Mouse (Mus musculus) ZHBTc4 (cell line): Measurements from ENCODE around the gene Gclc.
A peak's percentile ranks its signal among the peaks of the same experiment; 100 is the strongest.
"Not testable (repeated sequence)": the region's sequence is repeated elsewhere in the genome, so short reads cannot be mapped to it uniquely, and the experiment has no call there.

Experiments
- DNase-seq: peaks from one replicate; pipeline ENCODE4 v3.0.0-alpha.2; 2011; ENCODE audit warnings: low read depth, low spot score

The Gclc gene

DNA sequence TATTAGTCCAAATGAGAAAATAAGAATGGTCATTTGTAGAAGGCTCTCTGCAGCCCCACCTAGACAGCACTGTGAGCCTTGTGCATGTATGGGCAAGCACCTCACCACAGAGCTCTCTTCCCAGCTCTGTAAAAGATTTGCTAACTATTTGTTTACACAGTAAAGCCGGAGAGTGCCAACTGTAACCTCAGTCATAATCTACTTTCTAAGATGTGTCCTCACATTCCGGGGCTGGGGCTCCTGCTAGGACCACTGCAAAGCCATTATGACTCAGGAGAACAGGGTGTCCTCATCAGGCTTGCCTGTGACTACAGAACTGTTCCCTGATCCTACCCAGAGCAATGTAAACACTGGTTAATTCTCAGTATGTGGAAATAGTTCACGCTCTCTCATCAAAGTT is 9.5 kb upstream of the Gclc start:
- DNase-seq: no peak

DNA sequence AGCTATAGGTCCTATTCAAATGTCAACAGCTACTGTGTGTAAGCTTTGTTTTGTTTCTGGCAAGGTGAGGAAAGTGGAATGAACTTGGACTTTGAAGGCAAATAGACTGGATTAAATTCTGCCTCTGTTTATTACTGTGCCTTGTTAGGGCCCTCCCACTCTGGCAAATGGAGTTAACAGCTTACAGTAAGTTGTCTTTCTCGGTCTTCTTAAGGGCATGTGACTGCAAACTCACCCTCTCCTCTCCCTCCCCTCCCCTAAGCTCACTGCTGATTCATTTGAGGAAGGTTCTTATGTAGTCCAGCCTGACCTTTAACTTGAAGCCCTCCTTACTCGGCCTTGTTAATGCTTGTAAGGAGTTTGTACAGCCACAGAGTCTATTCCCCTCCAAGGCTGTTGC is 8.0 kb upstream of the Gclc start:
- DNase-seq: no peak

DNA sequence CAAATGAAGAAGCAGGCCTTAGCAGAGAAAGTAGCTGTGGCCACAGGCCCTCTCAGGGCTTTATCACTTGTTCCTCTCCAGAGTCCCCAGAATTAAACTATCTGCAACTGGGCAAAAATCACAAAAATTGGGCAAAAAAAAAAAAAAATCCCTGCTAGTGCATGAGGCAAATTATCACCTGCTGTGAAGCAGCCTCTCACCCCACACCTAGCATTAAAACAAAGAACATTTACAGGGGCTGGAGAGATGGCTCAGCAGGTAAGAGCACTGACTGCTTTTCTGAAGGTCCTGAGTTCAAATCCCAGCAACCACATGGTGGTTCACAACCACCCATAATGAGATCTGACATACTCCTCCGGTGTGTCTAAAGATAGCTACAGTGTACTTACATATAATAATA is 6.0 kb upstream of the Gclc start:
- DNase-seq: not testable (repeated sequence)

DNA sequence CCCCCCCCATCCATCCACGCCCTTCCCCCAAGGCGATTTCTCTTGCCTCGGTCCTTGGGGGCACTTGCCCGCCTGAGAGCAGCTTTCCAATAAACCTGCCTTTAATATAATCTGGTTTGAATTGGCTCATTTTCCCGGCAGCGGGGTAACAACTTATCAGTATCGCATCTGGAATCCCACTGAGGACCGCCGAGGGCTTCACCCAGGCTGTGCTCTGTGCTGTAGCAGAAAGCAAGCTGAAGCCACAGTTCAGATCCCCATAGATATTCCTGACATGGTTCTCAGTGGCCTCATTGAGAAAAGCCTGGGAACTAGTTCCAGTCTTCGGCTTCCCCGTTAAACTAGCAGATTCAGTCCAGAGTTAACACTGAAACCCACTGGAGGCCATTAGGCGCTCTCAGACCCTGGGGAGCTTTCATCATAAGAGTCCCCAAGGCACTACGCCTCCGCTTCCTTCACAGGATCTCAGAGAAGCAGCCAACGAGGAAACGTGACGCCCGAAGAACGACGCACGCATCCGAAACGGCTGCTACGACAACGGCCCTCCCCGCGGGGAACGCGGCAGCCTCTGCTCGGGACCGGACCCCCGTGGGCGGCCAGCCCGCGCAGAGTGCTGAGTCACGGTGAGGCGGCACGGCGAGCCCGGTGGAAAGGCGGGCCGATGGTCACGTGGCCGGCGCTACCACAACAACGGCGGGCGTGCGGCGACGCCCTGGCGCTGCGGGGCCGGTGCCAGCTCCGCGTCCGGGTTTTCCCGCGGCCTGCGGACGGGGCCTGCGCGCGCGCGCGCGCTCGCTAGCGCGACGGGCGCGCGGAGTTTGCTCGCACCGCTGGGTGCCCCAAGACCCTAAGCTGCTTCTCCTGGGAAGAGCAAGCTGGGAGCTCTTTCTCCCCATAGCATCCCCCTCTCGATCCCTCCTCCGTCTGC is 3.9 kb upstream of the Gclc start:
- DNase-seq: peak; percentile 91

DNA sequence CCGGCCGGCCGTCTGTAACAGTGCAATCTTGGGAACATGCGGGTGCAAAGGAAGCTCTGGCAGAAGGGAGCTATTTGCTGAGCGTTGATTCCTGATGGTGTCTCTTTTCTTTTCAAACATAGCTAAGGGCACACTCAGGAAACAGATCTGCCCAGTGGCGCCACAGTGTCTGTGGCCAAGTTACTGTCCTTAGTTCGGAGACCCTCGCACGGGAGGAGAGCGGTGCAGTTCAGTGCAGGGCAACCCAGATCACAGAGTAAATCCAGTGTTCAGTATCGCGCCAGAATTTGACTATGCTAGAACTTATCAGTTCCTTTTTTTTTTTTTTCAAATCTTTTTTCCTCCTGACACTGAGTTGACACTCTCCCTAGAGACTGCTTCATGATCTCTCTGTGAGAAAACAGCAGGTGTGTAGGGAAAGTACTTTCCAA is 3.2 kb upstream of the Gclc start:
- no peak for DNase-seq

DNA sequence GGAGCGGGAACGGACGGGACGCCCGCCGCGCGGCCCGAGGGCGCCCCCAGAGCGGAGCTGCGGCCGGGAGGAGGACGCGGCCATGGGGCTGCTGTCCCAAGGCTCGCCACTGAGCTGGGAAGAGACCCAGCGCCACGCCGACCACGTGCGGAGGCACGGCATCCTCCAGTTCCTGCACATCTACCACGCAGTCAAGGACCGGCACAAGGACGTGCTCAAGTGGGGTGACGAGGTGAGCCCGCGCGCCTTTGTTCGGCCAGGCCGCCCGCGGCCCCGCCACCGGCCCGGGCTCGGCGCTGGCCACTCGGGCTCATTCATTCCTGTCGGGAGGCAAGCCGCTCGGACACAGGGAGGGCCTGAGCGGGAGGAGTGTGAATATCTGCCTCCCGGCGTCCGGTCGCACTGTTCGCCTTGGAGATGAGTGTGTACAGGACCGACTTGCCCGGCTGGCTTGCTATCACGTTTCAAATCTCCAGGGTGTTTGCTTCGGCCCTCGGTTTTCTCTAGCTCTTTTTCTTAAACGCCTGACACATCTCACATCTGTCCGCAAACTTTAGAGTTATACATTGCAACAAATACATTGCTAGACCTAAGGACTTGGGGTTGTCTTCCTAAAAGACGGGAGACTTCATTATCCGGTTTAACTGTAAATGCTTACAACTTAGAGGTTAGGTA is 530 bp downstream of the Gclc start:
- DNase-seq: peak; percentile 71

DNA sequence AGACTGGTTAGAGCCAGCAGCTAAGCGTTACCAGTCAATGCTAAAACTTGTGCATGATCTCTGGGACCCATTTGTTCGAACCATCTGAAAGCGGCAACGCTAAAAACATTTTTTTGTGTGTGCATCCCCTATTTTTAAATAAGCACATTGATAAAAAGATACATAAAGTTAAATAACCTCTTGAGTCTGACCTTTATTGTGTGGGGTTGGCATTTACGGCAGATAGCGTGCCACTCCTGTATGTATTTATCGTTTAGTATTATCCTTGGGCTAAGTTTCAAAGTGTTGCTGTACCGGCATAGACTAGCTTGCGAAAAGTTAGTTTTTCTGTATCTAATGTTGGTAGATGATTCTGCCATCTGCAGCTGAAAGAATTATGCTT is 1.1 kb downstream of the Gclc start:
- DNase-seq: no peak

DNA sequence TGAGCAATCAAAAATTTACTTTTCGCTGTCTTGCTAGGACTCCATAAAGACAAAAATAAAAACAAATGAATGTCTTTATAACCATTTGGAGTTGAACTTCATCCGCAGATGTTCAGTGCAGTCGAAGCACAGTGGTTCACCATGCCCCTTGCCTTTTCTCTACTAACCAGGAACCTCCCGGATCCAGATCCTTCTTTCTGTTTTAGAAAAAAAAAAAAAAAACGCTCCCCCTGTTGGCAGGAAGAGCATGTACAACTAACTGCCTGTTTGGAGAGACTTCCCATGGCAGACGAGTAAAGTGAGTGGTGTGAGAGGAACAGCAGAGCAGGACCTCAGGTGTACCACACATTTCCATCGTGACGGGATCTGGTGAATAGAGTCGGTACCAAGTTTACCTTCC is 1.7 kb downstream of the Gclc start:
- peak; percentile 74 for DNase-seq

DNA sequence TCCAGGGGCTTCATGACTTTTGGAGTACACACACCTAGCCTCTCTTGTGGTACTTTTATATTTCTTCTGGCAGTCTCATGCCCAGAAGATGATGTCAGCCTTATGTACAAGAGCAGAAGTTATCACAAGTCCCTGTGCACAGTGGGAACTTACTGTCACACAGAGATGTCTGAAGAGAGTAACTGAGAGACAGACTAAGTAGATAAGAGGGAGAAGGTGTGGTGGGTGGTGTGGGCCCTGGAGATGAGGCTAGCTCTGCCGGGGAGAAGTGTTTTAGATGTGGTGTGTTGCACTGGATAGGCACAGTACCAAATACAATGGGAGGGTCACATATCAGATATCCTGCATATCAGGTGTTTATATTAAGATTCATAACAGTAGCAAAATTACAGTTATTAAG is 3.0 kb downstream of the Gclc start:
- no peak for DNase-seq

DNA sequence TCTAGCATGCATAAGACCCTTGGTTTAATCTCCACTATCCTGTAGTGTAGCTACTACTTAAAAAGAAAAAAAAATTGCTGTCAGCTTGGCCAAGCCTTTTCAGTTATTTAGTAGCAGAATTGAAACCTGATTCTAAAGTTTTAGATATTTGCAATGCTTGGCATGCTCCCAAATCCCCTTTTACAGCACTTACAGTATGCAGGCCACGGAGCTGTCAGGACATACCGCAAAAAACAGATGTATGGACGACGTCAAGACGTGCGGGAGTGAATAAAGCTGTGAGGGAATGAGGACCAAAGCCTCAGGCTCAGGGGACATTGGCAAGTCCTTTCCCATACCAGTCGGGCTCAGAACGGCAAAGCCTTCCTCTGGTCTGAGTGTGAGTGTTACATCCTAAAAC is 4.1 kb downstream of the Gclc start:
- DNase-seq: no peak

DNA sequence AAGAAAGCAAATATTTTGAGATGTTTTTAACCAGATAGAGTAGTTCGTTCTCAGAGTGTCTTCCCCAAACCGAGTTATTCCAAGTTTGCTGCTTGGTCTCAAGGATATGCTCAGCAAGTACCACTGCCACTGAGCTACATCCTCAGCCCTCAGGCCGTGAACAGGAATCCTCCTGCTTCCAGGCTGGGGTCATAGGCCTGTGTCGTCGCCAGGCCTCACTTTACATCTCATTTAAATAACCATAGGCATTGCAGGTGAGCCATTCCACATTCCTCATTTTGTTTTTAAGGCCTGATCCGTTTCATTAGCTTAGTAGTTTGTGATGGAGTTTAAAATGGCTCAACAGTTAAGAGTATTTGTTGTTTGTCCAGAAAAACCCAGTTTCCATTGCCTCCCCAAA is 4.8 kb downstream of the Gclc start:
- peak; percentile 87 for DNase-seq

DNA sequence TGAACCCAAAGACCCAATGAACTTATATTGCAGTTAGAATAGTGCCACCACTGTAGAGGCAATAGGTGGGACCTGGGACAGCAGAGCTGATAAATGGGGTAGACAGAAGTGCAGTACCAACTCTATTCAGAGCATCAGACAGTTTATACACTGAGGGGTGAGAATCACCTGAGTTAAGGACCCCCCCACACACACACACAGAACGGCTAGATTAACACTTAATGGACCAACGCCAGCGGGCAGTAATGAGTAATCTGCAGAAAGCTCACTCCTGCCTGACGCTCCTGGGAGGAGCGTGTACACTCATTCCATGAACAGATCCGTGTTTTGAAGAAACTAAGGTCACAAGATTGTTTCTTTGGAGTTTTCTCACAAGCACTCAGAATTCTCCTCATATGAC is 5.4 kb downstream of the Gclc start:
- DNase-seq: no peak

DNA sequence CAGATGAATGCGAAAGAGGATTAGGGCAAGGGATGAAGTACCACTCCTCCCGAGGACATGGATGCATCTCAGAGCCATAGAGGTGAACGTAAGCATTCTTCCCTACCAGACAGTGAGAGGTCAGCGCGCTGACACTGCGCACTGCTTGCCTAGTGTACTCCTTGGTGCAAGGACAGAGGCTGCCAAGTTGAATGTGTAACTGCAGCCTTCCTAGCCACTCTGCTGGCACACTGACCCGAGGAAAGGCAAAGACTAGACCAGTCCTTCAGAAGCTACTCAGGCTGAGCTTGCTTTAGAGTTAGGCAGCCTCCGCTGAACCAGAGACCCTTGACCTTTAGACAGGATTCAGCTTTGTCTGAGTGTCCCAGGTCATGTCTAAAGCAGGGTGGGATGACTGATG is 11.9 kb downstream of the Gclc start:
- no peak for DNase-seq

DNA sequence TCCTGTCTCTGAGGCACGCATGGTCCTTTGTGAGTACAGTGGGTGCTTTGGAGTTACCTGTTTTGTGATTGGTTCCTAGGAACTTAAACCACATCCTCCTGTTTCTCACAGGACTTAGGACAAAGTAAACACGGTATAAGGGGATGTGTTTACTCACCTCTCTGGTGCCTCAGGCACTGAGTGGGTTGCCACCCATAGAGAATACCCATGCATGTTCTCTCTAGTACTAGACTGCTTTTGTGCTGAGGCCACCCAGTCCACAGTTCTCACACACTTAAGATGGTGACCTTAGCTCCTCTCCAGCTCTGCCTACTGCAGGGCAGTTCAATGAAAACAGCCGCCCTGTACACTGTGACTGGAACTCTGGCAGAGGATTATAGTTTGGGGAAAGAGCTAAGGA is 12.4 kb downstream of the Gclc start:
- DNase-seq: peak; percentile 23

DNA sequence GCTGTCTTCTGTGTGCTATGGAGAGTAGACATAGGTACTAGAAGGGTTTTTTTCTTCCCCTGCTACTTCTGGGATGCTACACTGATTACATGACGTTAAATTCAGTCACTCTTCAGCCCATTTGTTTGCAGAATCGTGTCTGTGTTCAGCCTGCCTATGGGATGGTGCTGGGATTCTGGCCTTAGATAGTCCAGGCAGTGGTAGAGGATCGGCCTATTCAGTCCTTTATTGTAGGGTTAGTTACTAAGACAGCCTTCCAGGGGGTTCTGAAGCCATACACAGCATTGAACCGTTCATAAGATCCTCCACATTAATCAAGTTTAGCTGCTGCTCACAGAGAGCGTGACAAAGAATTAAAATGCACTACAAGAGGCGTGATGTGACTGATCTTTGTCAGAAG is 16.6 kb downstream of the Gclc start:
- DNase-seq: no peak

DNA sequence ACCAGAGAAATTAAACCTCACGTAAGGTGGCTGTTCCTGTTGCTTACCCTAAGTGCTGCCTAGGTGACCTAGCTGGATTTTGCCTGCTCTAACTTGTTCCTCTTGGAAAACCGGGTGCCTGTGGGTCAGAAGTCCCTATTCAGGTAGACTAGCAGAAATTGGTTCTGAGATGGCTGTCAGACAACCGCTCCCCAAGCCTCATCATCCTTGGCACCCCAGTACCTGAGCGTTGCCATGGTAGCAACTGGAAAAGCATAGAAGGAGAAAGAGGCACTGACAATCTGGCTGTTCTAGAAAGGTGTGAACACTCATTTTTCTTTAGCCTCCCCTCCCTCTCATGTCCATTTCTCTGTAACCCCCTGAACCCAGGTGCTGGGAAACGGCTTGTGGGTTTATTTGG is 17.0 kb downstream of the Gclc start:
- DNase-seq: no peak

DNA sequence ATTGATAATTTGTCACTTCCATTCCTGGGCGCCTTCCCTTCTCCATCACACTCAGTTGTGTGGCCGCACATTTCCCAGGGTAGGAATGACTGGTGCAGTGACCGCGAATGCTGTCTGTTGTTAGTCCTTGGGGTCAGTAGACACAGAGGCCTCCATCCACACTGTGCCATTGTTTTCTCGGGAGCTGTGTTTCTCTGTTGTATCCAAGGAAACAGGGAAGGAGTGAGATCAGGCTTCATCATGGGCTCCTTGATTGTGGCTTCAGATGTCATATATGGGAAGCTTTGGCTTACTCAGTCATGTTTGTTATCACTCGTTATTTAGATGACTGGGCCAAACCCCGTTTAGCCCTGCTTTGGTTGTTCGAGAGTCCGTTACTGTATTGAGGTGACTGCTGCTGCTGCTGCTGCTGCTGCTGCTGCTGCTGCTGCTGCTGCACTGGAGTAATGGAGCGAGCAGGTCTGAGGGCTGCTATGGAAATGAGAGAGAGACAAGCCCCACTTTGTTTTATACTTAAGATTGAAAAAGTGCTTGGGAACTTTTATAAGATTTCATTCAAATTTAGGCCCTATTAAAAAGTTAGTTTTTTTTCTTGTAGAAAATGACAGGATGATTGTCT is 17.5 kb downstream of the Gclc start:
- DNase-seq: no peak

DNA sequence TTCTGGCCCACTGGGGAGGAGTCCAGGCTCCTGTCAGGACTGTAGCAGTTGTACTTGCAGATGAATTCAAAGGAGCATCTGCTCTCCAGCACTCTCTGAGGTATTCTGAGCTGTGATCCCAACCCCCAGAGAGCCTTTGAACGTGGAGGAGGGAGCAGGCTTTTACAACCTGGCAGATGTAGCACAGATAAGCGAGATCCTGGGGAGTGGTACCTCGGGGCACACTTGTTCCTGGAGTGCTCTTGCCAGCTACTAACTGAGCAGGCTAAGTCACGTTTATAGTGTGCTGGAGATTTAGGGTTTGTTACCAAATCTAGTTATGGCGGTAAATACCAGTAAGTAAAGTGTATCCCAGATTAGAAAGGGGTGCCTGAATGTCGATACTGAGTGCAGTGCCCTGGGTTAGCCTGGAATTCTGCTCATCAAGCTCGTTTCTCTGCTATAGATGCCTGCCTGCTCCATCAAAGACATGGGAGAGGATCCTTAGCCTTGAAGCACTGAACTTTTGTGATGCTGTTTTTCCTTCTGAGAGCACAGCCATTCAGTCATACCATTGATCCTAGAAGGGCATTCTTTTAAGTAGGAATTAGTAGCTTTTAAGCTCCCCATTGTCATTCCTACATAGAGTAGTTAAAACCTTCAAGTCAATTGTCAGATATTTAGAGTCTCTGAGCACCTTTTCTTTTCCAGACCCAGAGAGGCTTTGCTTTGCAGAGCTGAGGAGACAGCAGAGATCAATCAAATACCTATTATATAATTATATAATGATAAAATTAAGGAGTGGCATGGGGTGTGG is 22.6 kb downstream of the Gclc start:
- peak; percentile 89 for DNase-seq

DNA sequence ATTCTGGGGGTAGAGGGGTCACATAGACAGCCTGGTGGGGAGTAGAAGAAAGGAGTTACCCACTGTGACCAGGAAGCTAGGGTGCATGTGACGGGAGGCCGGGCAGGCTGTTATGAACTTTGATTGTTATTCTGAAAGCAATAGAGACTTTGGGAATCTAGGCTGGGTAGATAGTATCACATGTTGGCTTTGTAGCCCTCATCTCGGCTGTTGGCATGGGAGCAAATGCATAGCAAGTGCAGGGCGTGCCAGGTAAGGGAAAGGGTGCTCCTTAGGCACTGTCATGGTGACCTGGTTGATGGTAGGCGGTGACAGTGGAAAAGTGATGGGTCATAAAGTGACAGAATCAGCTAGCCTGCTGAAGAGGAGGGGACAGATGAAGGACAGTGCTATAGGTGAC is 23.3 kb downstream of the Gclc start:
- peak; percentile 40 for DNase-seq

DNA sequence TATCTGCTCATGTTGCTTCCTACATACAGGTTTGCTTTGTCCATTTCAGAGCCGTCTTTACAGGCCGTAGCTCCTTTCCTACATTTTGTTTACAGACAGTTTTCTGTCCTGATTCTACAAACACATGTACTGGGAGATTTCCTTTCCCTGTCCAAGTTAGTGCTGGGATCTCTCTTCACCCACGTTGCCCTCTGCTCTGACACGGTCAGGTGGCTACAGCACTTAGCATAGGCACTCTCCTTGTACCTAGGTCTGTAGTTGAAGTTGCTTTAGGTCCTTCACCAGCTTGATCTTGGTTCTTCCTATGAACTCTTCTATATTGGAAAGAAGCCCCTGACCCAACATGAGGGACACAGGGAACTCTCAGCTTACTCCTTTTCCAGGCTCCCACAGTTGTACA is 25.4 kb downstream of the Gclc start:
- no peak for DNase-seq

DNA sequence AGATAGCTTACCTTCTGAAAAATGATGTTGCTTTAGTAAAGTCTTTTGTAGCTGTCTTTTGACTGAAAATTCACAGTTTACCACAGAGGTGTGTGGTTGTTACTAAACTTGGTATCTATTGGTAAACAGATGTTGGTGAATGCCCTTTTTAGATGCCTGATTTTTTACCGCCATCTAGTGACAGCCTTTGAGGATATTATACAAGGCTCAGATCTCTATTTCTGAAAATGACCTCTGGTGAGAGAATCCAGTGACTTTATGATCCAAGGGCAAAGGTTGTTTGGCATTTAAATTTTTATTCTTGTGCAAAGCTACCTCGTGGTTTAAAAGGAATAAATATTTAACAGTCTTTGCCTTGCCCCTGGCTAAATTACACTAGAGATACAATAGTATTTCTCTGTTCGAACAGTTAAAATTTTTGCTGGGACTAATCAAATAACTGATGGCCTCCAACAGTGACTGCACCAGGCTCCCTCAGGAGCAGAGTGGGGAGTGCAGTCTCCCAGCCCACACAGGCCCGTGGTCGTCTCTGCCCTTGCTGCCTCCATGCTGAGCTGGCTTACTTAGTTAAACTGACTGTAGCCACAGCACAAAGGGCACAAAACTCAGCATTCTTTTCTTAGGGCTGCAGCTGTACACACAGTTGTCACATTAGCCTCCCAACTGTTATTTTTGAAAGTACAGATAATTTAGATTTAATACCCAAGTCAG is 27.3 kb downstream of the Gclc start:
- peak; percentile 41 for DNase-seq
